Mouse (Mus musculus) heart, postnatal 0 days (tissue): ENCODE data around the gene Rex1bd. TPM values are rescaled to one million over a fixed set of nuclear protein-coding genes. Genes with fewer than 3 reads are reported as not detected.

Source experiments
- ATAC-seq: fragments of 200-750 bp; cut with Nextera tagmentation; 2 replicates; pipeline ENCODE4 v1.8.0; 2017; ENCODE audit warnings: low read depth, moderate number of reproducible peaks, moderate library complexity; ENCODE audit not compliant: insufficient read depth
- DNase-seq: peaks from one replicate; pipeline ENCODE4 v3.0.0-alpha.2; 2016; ENCODE audit warnings: low spot score
- H3K27ac ChIP-seq: fragments of 300-500 bp; sonication (generic); 2 replicates; pipeline ENCODE4 v1.5.1; 2014; ENCODE audit warnings: low read depth, mild to moderate bottlenecking
- H3K27me3 ChIP-seq: fragments of 300-500 bp; sonication (generic); 2 replicates; pipeline ENCODE4 v1.6.1; 2014; ENCODE audit warnings: low read length, mixed read lengths; ENCODE audit not compliant: control insufficient read depth, insufficient read depth
- H3K36me3 ChIP-seq: fragments of 300-500 bp; sonication (generic); replicated peaks from 2 replicates; pipeline ENCODE4 v1.6.1; 2014; ENCODE audit warnings: low read length, mixed read lengths; ENCODE audit not compliant: control insufficient read depth, insufficient read depth
- H3K4me1 ChIP-seq: fragments of 300-500 bp; sonication (generic); 2 replicates; pipeline ENCODE4 v1.6.1; 2014; ENCODE audit warnings: antibody characterized with exemption; ENCODE audit not compliant: control insufficient read depth, insufficient read depth
- H3K4me2 ChIP-seq: fragments of 300-500 bp; sonication (generic); 2 replicates; pipeline ENCODE4 v1.6.1; 2014; ENCODE audit warnings: low read depth, mild to moderate bottlenecking, low read length, moderate library complexity
- H3K4me3 ChIP-seq: fragments of 300-500 bp; sonication (generic); 2 replicates; pipeline ENCODE4 v1.5.1; 2014; ENCODE audit warnings: low read depth, low read length
- H3K9ac ChIP-seq: fragments of 300-500 bp; sonication (generic); replicated peaks from 2 replicates; pipeline ENCODE4 v1.6.1; 2014; ENCODE audit warnings: low read depth, low read length, mixed read lengths
- H3K9me3 ChIP-seq: fragments of 300-500 bp; sonication (generic); replicated peaks from 2 replicates; pipeline ENCODE4 v1.6.1; 2016; ENCODE audit warnings: low read length; ENCODE audit not compliant: control insufficient read depth
- CTCF ChIP-seq: IDR thresholded peaks from 2 replicates; pipeline ENCODE4 v1.5.1; 2016; ENCODE audit warnings: antibody characterized with exemption, control low read depth, low read depth
- EP300 ChIP-seq: IDR thresholded peaks from 2 replicates; pipeline ENCODE4 v1.6.1; 2016; ENCODE audit warnings: antibody characterized with exemption, low read depth
- WGBS: fragments of 180-500 bp; shearing (Covaris S2); extraction: QIAGEN DNeasy Blood & Tissue Kit; methylation state at CpG from one replicate; pipeline ENCODE4 v1.1.7; 2014; 5-methylcytosine and 5-hydroxymethylcytosine counted together
- polyA plus RNA-seq: library from polyadenylated mRNA; unstranded; fragments of >200 nt; fragmentation: Nextera tagmentation; extraction: Ambion mirVana; gene quantifications from 2 replicates; pipeline ENCODE4 v1.2.1, GENCODE M21; 2015
- total RNA-seq: library from RNA; depleted of rRNA; stranded (reverse); fragments of >200 nt; gene quantifications from 2 replicates; pipeline ENCODE4 v1.2.3, GENCODE M21; 2014; ENCODE audit warnings: low replicate concordance

Rex1bd gene
- total and polyA plus RNA-seq, 2 experiments from 2014 or later, result 139 to 145 TPM

DNA sequence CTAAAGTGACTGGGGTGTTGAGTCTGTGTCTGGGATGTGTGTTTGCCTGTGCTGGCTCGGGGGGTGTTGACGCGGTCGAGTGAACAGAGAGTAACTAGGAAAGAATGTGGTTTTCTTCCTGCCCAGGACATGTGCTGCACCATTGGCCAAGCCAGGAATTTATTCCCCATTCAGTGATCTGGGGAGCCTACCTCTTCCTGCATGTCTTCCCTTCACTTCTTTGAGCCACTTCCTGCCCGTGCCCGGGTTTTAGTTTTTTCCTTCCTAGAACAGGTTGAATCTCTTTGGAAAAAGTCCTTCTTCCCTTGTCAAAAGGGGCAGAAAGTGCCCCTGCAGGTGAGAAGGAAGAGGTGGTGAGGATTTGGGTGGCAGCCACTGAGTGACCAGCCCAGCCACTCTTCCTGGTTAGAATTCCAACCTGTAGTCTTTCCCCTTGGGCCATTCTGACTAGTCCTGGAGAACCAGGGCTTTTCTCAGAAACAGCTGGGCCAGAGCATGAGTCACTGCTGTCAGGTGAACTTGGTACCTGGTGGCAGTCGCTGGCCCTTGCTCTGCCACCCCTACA lies 34.0 kb upstream of the Rex1bd start:
- peaks cover 12% of the 10 kb centered on the region for H3K4me1 ChIP-seq
- DNase-seq (peak; percentile 47), ATAC-seq (no peak)
- peaks cover 14% of the 10 kb centered on the region for H3K36me3 ChIP-seq
- no peak for TF ChIP-seq CTCF
- no peaks in the 10 kb centered on the region for H3K9me3 ChIP-seq
- peak overlapping the region; percentile 73 for H3K4me3 ChIP-seq
- H3K4me2 ChIP-seq, result peak overlapping the region; percentile 88
- no peaks in the 10 kb centered on the region for H3K27me3 ChIP-seq
- H3K27ac ChIP-seq, result peak overlapping the region; percentile 95
- H3K9ac ChIP-seq, result peak overlapping the region; percentile 81
- 15% methylated on average over 7 of the region's 7 CpGs for WGBS

DNA sequence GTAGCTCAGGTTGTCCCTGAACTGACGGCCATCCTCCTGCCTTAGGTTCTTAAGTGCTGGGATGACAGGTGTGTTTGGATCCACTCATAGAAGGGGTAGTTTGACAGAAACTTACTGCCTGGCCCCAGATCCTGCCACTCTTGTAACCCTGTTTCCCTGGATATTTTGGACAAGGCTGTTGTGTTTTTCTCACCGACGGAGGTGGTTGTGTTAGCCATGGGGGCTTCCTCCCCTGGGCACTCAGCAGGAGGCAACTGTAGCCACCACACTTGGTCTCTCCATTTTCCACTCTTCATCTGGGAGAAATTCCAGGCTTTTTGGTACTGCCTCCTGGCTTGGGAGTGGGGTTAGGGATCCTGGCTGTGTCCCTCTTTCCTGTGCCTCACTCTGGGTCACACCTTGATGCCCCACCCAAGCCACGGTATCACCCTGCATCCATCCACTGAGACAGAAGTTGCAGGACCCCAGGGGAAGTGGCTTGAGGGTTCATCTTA lies 33.5 kb upstream of the Rex1bd start:
- H3K4me1 ChIP-seq, result peaks cover 12% of the 10 kb centered on the region
- H3K36me3 ChIP-seq, result peaks cover 19% of the 10 kb centered on the region
- TF ChIP-seq CTCF (no peak), EP300 (no peak)
- H3K27me3 ChIP-seq, result no peaks in the 10 kb centered on the region
- WGBS, result 2% methylated on average over 4 of the region's 4 CpGs
- DNase-seq (no peak), ATAC-seq (no peak)
- H3K9ac ChIP-seq, result peak overlapping the region; percentile 81
- H3K27ac ChIP-seq, result peak overlapping the region; percentile 95
- no peaks in the 10 kb centered on the region for H3K9me3 ChIP-seq
- H3K4me3 ChIP-seq, result peak overlapping the region; percentile 73
- peak overlapping the region; percentile 88 for H3K4me2 ChIP-seq

DNA sequence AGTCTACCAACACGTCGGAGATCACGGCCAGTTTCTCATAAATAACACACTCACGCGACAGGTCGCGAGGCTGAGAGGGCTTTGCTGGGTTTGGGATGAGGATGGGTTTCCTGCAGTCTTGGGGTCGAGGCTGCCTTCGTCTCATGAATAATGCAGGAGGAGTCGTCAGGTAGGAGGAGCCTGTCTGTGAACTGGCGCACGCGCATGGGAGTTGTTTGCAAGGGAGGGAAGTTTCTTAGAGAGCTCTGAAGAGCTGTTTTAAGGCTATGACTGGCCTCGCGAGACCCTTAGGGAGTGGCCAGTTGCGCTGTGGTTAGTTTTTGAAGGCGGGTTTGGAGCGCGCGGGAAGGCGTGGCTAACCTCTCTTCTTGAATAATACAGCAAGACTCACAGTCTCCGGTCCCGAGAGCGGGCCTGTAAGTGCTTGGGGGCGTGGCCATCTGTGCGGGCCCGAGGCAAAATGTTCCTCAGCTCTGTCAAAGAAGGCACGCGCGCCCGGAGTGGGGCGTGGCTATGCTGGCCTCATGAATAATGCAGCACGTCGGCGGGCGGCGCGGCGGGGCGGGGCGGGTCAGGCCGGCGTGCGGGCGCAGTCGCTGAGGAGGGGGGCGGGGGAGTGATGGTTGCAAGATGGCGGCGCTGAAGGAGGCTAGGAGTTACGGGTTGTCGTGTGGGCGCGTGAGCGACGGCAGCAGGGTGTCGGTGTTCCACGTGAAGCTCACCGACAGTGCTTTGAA lies 32.7 kb upstream of the Rex1bd start, which contains the start of gene Ell:
Gene Ell, plus strand, starts transcription at position 381 of the 737 bp plus-strand sequence.
- Histone ChIP-seq H3K36me3 (peaks cover 27% of the 10 kb centered on the region), H3K9ac (peak within 1 kb of the TSS; percentile 81), H3K4me1 (peaks cover 12% of the 10 kb centered on the region), H3K4me3 (peak within 1 kb of the TSS; percentile 73), H3K9me3 (no peaks in the 10 kb centered on the region), H3K27ac (peak within 1 kb of the TSS; percentile 95), H3K27me3 (no peaks in the 10 kb centered on the region), H3K4me2 (peak within 1 kb of the TSS; percentile 88)
- ATAC-seq (peak; percentile 90), DNase-seq (peak; percentile 100)
- TF ChIP-seq CTCF (no peak), EP300 (0 out of 2 replicates have a peak, but pooled peaks have one; percentile 3)
- WGBS, result under 1% methylated on average over 52 of the region's 58 CpGs

DNA sequence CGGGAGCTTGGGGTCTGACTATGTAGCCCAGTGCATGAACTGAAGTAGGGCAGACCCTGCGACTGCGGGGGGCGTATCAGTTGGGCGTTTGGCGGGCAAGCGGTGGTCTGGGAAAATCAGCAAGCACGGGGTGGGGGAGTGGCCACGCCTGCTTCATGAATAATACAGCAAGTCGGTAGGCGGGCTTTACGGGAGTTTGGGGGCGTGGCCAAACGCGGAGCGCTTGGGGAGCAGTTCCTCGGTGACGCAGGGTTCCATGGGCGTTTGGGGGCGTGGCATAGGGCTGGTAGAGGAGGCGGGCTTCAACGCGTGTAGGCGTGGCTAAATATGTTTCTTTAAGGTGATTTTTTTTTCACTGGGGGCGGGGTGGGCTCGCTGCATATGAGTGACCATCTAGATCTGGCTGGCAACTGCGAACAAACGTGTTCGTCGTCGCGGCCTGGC lies 32.1 kb upstream of the Rex1bd start:
- peak overlapping the region; percentile 54; the same call in 1 of the 2 replicates for H3K9ac ChIP-seq
- DNase-seq (peak; percentile 98), ATAC-seq (peak; percentile 80)
- H3K4me1 ChIP-seq, result peaks cover 12% of the 10 kb centered on the region
- H3K4me3 ChIP-seq, result peak overlapping the region; percentile 73
- no peaks in the 10 kb centered on the region for H3K9me3 ChIP-seq
- TF ChIP-seq CTCF, result no peak
- peak; percentile 46; the same call in 1 of the 2 replicates for TF ChIP-seq EP300
- peak overlapping the region; percentile 88 for H3K4me2 ChIP-seq
- H3K27ac ChIP-seq, result peak overlapping the region; percentile 95
- H3K27me3 ChIP-seq, result no peaks in the 10 kb centered on the region
- WGBS, result under 1% methylated on average over 32 of the region's 32 CpGs
- H3K36me3 ChIP-seq, result peaks cover 33% of the 10 kb centered on the region

DNA sequence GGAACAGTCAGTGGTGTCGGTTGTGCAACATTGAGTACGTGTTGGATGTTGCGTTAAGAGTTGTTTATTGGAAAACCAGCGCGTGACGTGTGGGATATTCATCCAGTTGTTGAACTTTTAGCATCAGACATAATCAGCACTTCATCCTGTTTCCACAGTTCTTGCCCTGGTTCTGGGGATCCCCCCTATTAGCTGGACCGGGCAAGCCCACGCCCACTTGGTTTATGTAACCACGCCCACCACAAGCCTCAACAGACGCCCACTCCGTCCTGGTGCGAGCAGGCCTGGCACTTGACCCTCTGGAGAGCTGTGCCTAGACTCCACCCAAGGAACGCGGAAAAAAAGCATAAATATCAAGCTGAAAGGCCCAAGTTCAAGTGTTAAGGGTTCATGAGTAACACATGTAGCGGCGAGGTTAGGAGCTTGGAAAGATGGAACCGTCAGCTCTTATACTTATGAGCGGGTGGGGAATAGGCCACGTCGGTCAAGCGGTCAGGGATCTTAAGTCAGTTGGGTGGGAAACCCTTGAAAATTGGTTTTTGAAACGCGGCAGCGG lies 31.6 kb upstream of the Rex1bd start:
- 14% methylated on average over 24 of the region's 24 CpGs for WGBS

More for the DNA sequence above, 31.6 kb upstream of the Rex1bd start:
- Histone ChIP-seq H3K27me3 (no peaks in the 10 kb centered on the region), H3K27ac (peak overlapping the region; percentile 95), H3K4me3 (peak overlapping the region; percentile 73), H3K36me3 (peaks cover 38% of the 10 kb centered on the region), H3K4me2 (peak overlapping the region; percentile 88), H3K4me1 (peaks cover 12% of the 10 kb centered on the region), H3K9ac (peak overlapping the region; percentile 54), H3K9me3 (no peaks in the 10 kb centered on the region)
- no peak for ATAC-seq
- peak; percentile 52 for DNase-seq
- TF ChIP-seq CTCF (no peak), EP300 (no peak)
